Mouse (Mus musculus): ENCODE results near the gene Esyt2. TPM values are rescaled to one million over a fixed set of nuclear protein-coding genes. Genes with fewer than 3 reads are reported as not detected.

The Esyt2 gene
- total and polyA plus RNA-seq, 2 experiments from 2014 or later, result 8.6 to 33.9 TPM

DNA sequence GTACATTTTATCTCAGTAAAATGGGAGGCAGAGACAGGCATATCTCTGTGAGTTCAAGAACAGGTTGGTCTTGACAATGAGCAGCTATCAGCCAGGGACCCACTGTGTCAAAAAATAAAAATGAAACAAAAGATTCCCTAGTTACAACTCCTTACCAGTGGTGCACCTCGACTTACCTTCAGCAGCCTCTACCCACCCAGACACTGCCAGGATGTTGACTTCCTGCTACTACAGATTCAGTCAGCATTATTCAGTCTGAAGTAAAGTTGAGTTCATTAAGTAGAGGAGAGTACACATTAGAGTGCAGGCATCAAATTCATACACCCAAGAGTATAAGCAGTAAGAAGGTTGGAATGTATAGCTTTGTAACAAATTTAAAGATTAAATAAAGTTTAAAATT, 32.8 kb downstream of the Esyt2 start:
- no peak overlapping the region for H3K27ac ChIP-seq
- no peaks in the 10 kb centered on the region for H3K27me3 ChIP-seq (ENCODE audit: insufficient read depth, low read length)
- no peak overlapping the region for H3K9ac ChIP-seq (replicated peaks; ENCODE audit: low read length)
- DNase-seq (ENCODE audit: low spot score), result no peak
- H3K9me3 ChIP-seq (ENCODE audit: low read length), result no peaks in the 10 kb centered on the region
- H3K36me3 ChIP-seq (ENCODE audit: insufficient read depth, low read length), result no peaks in the 10 kb centered on the region
- ATAC-seq, result no peak
- TF ChIP-seq CTCF (IDR thresholded peaks at IDR 0.05; ENCODE audit: low read depth), result no peak
- H3K4me2 ChIP-seq (ENCODE audit: low read depth, low read length), result no peak overlapping the region
- 87% methylated on average over 1 of the region's 1 CpGs for WGBS
- H3K4me1 ChIP-seq (ENCODE audit: insufficient read depth, low read length), result no peaks in the 10 kb centered on the region
- no peak overlapping the region for H3K4me3 ChIP-seq (ENCODE audit: low read length)

DNA sequence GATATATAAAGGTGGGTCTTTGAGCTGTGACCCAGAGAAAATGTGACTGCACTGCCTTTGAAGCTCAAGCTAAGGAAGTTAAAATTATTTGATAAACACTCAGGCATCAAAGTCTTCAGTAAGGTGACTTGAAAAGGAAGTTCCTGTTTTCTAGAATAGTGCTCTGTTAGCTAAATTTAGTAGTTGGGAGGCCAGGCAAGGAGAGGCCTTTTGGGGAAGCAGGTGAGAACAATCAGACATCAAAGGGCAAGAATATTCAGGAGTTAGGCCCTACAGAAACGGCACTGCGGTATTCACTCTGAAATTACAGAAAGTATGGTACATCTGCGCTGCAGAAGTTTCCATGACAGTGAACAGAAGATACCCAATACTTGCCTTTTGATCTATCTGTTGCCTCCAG, 34.5 kb downstream of the Esyt2 start:
- Histone ChIP-seq H3K4me2 (ENCODE audit: low read depth, low read length) (no peak overlapping the region), H3K36me3 (ENCODE audit: insufficient read depth, low read length) (no peaks in the 10 kb centered on the region), H3K4me1 (ENCODE audit: insufficient read depth, low read length) (no peaks in the 10 kb centered on the region), H3K27ac (no peak overlapping the region), H3K9me3 (ENCODE audit: low read length) (no peaks in the 10 kb centered on the region), H3K27me3 (ENCODE audit: insufficient read depth, low read length) (no peaks in the 10 kb centered on the region), H3K4me3 (ENCODE audit: low read length) (no peak overlapping the region), H3K9ac (replicated peaks; ENCODE audit: low read length) (no peak overlapping the region)
- TF ChIP-seq CTCF (IDR thresholded peaks at IDR 0.05; ENCODE audit: low read depth), result no peak
- ATAC-seq, result no peak
- no peak for DNase-seq (ENCODE audit: low spot score)
- WGBS, result 94% methylated on average over 3 of the region's 3 CpGs

DNA sequence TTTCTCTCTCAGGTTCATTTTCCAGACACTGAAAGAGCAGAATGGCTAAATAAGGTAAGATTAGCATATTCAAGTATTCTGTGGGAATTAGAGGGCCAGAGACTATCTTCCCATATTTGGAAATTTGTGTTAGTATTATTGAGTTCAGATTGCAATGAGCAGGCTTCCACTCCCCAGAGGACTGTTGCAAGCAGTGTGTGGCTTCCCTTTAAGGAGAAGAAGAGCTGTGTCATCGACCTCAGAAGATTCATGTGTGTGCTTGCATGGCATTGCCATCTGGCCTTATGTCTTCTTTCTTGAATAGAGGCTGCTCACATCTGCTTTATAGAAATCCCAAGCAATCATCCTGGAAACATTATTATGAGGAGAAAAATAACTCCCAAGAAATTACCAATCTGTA, 36.8 kb downstream of the Esyt2 start:
- Histone ChIP-seq H3K4me1 (ENCODE audit: insufficient read depth, low read length) (no peaks in the 10 kb centered on the region), H3K4me2 (ENCODE audit: low read depth, low read length) (no peak overlapping the region), H3K4me3 (ENCODE audit: low read length) (no peak overlapping the region), H3K36me3 (ENCODE audit: insufficient read depth, low read length) (0 out of 2 replicates have a peak, but pooled peaks cover 3% of the 10 kb centered on the region), H3K27ac (no peak overlapping the region), H3K9me3 (ENCODE audit: low read length) (no peaks in the 10 kb centered on the region), H3K9ac (replicated peaks; ENCODE audit: low read length) (no peak overlapping the region), H3K27me3 (ENCODE audit: insufficient read depth, low read length) (no peaks in the 10 kb centered on the region)
- no peak for TF ChIP-seq CTCF (IDR thresholded peaks at IDR 0.05; ENCODE audit: low read depth)
- ATAC-seq (no peak), DNase-seq (ENCODE audit: low spot score) (no peak)
- 61% methylated on average over 1 of the region's 1 CpGs for WGBS

DNA sequence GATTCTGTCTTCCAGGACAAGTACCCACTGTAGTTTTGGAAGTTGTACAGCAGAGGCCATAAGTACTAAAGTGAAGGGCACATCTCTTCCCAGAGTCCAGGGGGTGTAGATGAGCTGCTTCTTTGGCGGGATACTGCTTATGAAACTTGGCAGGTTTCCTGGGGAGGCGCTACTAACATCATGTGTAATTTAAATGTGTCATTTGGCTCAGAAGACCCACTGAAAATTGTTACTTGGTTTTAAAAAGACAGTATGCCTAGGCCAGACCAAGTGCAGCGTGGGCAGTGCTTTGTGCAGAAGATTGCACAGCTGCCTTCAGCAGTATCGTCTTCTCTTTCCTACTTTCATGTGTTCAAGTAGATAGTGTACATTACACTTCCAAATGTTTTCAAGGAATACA, 44.5 kb downstream of the Esyt2 start:
- peak; percentile 6 for DNase-seq (ENCODE audit: low spot score)
- H3K36me3 ChIP-seq (ENCODE audit: insufficient read depth, low read length), result peaks cover 9% of the 10 kb centered on the region; the same call in 1 of the 2 replicates
- no peak overlapping the region for H3K27ac ChIP-seq
- H3K9ac ChIP-seq (replicated peaks; ENCODE audit: low read length), result no peak overlapping the region
- H3K4me2 ChIP-seq (ENCODE audit: low read depth, low read length), result no peak overlapping the region
- H3K27me3 ChIP-seq (ENCODE audit: insufficient read depth, low read length), result no peaks in the 10 kb centered on the region
- 71% methylated on average over 4 of the region's 4 CpGs for WGBS
- no peaks in the 10 kb centered on the region for H3K4me1 ChIP-seq (ENCODE audit: insufficient read depth, low read length)
- no peaks in the 10 kb centered on the region for H3K9me3 ChIP-seq (ENCODE audit: low read length)
- no peak for ATAC-seq
- no peak for TF ChIP-seq CTCF (IDR thresholded peaks at IDR 0.05; ENCODE audit: low read depth)
- no peak overlapping the region for H3K4me3 ChIP-seq (ENCODE audit: low read length)

DNA sequence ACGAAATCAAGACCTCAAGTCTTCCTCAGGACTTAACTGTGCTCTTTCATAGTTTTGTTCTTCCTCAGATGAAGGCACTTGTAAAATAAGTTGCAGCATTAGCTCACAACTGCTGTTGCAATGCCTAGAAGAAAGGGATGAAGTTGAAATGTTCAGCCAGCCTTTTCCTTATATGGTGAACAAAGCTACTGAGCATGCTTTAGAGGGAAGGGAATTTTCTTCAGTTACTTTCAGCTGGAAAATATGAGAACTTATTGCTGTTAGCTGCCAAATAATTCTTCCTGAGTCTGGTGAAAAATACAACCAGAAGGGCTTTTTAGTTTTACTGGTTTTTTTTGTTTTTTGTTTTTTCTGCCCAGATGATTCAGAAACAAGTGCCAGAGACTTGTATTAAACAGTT, 45.2 kb downstream of the Esyt2 start:
- ATAC-seq (no peak), DNase-seq (ENCODE audit: low spot score) (no peak)
- Histone ChIP-seq H3K27me3 (ENCODE audit: insufficient read depth, low read length) (no peaks in the 10 kb centered on the region), H3K4me3 (ENCODE audit: low read length) (no peak overlapping the region), H3K27ac (no peak overlapping the region), H3K36me3 (ENCODE audit: insufficient read depth, low read length) (peaks cover 8% of the 10 kb centered on the region; the same call in 1 of the 2 replicates), H3K4me1 (ENCODE audit: insufficient read depth, low read length) (no peaks in the 10 kb centered on the region), H3K4me2 (ENCODE audit: low read depth, low read length) (no peak overlapping the region), H3K9me3 (ENCODE audit: low read length) (no peaks in the 10 kb centered on the region), H3K9ac (replicated peaks; ENCODE audit: low read length) (no peak overlapping the region)
- 71% methylated on average over 1 of the region's 1 CpGs for WGBS
- no peak for TF ChIP-seq CTCF (IDR thresholded peaks at IDR 0.05; ENCODE audit: low read depth)

DNA sequence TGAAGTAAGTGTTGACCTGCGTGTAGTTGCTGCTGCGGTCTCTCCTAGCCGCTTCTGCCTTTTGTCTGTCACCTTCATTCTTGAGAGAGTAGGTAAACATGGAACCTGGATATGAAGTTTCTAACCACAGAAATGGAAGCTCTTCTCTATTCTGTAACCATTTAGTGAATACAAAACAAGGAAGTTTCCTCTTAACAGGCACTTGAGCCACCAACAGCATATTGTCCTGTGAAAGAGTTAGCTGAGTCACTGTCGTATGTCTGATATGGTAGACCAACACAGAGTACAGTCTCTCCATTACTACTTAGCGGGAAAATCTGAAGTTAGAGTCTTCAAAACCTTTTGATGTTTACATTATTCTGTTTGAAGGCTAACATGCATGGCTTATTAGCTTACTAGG, 53.3 kb downstream of the Esyt2 start:
- H3K4me1 ChIP-seq (ENCODE audit: insufficient read depth, low read length), result no peaks in the 10 kb centered on the region
- H3K4me3 ChIP-seq (ENCODE audit: low read length), result no peak overlapping the region
- no peak for TF ChIP-seq CTCF (IDR thresholded peaks at IDR 0.05; ENCODE audit: low read depth)
- DNase-seq (ENCODE audit: low spot score), result no peak
- H3K9me3 ChIP-seq (ENCODE audit: low read length), result no peaks in the 10 kb centered on the region
- H3K27ac ChIP-seq, result no peak overlapping the region
- H3K4me2 ChIP-seq (ENCODE audit: low read depth, low read length), result no peak overlapping the region
- H3K9ac ChIP-seq (replicated peaks; ENCODE audit: low read length), result no peak overlapping the region
- ATAC-seq, result no peak
- 97% methylated on average over 5 of the region's 5 CpGs for WGBS
- no peaks in the 10 kb centered on the region; the same call in 1 of the 2 replicates for H3K36me3 ChIP-seq (ENCODE audit: insufficient read depth, low read length)
- H3K27me3 ChIP-seq (ENCODE audit: insufficient read depth, low read length), result no peaks in the 10 kb centered on the region

DNA sequence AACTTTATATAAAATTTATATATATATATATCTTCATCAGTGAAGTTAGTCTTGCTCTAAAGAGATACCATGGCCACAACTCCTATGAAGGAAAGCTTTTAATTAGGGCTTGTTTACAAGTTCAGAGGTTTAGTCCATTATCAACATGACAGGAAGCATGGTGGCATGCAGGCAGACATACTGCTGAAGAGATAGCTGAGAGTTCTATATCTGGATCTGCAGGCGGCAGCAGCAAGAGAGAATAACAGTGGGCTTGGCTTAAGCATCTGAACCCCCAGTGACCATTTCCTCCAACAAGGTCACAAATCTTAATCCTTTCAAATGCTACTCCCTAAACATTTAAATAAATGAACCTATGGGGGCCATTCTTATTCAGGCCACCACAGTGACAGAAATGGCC, 59.2 kb downstream of the Esyt2 start:
- H3K27me3 ChIP-seq (ENCODE audit: insufficient read depth, low read length), result no peaks in the 10 kb centered on the region
- WGBS, result 86% methylated on average over 1 of the region's 1 CpGs
- H3K27ac ChIP-seq, result no peak overlapping the region
- no peak for DNase-seq (ENCODE audit: low spot score)
- peaks cover 13% of the 10 kb centered on the region; the same call in 1 of the 2 replicates for H3K36me3 ChIP-seq (ENCODE audit: insufficient read depth, low read length)
- no peaks in the 10 kb centered on the region for H3K4me1 ChIP-seq (ENCODE audit: insufficient read depth, low read length)
- no peak overlapping the region for H3K9ac ChIP-seq (replicated peaks; ENCODE audit: low read length)
- H3K9me3 ChIP-seq (ENCODE audit: low read length), result no peaks in the 10 kb centered on the region
- no peak overlapping the region for H3K4me3 ChIP-seq (ENCODE audit: low read length)
- ATAC-seq, result no peak
- no peak for TF ChIP-seq CTCF (IDR thresholded peaks at IDR 0.05; ENCODE audit: low read depth)
- H3K4me2 ChIP-seq (ENCODE audit: low read depth, low read length), result no peak overlapping the region
